ENCODE assay signal across 8 mouse cellular contexts in the genomic region with DNA sequence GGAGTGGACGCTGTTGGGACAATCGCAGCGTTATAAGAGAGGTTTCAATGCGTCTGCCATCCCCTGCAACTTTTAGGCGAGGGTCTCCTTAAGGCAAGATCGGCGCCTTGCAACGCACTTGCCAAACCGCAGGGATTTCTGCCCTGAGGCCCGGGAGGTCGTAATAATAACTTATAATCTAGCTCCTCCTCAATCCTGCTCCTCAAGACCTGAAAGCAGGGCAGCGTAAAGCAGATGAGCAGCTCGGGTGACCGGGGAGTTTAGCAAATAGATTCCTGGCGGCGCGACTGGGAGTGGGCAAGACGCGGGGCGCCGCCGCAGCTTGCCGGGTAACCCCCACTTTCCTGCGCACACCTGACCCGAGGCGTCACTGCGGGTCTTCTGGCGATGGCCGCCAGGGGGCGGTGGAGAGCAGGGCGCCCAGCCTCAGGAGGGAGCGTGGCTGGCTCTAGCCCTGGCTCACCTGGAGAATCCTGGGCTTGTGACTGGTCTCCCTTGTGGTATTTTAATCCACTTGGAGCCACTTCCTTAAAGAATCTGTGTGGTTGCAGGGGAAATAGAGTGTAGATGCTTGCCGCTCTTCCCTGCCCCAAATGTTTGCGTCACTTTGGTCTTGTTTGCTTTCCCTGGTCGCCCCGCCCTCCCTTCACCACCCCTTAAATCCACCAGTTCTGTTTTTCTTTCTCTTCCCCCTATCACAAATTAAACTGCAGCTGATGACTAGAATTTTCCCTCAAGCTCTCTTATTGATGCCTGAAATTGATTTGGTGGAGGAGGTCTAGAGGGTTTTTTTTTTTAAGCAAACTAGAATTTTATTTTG. TPM values are rescaled to one million over a fixed set of nuclear protein-coding genes. Genes with fewer than 3 reads are reported as not detected.
DNase-seq lines count a peak whose midpoint lies in the region; ATAC-seq lines count a peak whose summit lies in the region.

No protein-coding gene starts in this region.

- H3K4me1 ChIP-seq in hindbrain, embryonic 13.5 days (replicated peaks) = peaks cover 20% of the 10 kb centered on the region

- no peak overlapping the region for H3K27ac ChIP-seq in hindbrain, embryonic 13.5 days

- H3K4me3 ChIP-seq in hindbrain, embryonic 13.5 days = peak overlapping the region; percentile 69

- peak overlapping the region; percentile 76 for H3K9ac ChIP-seq in hindbrain, embryonic 13.5 days

- no peaks in the 10 kb centered on the region for H3K9me3 ChIP-seq in hindbrain, embryonic 13.5 days

- peaks cover 9% of the 10 kb centered on the region for H3K27me3 ChIP-seq in hindbrain, embryonic 13.5 days

- DNase-seq in ZHBTc4 (ENCODE audit: low read depth, low spot score) = peak; percentile 76
- DNase-seq in cerebellum, postnatal 36 days = peak; percentile 50 to 64
- peak; percentile 38 for DNase-seq in gastrocnemius, adult 18-20 months (ENCODE audit: low spot score)
- DNase-seq in layer of hippocampus, postnatal 25 days (ENCODE audit: extremely low spot score in 1 of 2, low spot score in 1 of 2) = peak; percentile 62 to 76
- DNase-seq in lung, postnatal 25 days (ENCODE audit: low spot score) = peak; percentile 50
- peak; percentile 59 for DNase-seq in retina, postnatal 7 days (ENCODE audit: low read depth, low spot score)
- DNase-seq in urinary bladder, postnatal 4 days (ENCODE audit: low spot score in 2 of 2) = peak; percentile 40 to 67

- no peaks in the 10 kb centered on the region for H3K36me3 ChIP-seq in hindbrain, embryonic 13.5 days

- peak overlapping the region; percentile 96 for H3K4me2 ChIP-seq in hindbrain, embryonic 13.5 days

- 3% methylated on average over 36 of the region's 36 CpGs for WGBS in hindbrain, embryonic 13.5 days

- peak; percentile 87 for ATAC-seq in hindbrain, embryonic 13.5 days (ENCODE audit: low FRiP score)

RNA-seq across cellular contexts. Expression of a gene that starts 0.7 kb away (rescaled TPM):
- total RNA-seq in gastrocnemius, adult 18-20 months (2021) = 1 to 10 TPM; 2.3 to 3.3 TPM
- polyA plus RNA-seq in hindbrain, embryonic 13.5 days (2015; fragmentation: Nextera tagmentation; extraction: Ambion mirVana) = 10.7 and 12.2 TPM in 2 replicates
- total RNA-seq in layer of hippocampus, postnatal 25 days (2021) = 10 to 100 TPM; 30.8 to 33.6 TPM

Comparison
In these comparisons a context has a peak if more than half of its experiments do, and no peak if none do; other contexts are left out.
1. RNA of a gene that starts 0.7 kb away (total RNA-seq): 30.8 to 33.6 TPM in layer of hippocampus, postnatal 25 days; 2.3 to 3.3 TPM in gastrocnemius, adult 18-20 months; every median in the first group is over 4 times any median in the second.
2. Peak in every context shown above with its lines, with median percentiles within 50 percentile points of each other: DNase-seq.